Mouse (Mus musculus): ENCODE data around the gene Mok. TPM values are rescaled to one million over a fixed set of nuclear protein-coding genes. Genes with fewer than 3 reads are reported as not detected.

Gene Mok
- total RNA-seq, 4 experiments from 2014 or later: 0.35 to 0.52 TPM; not detected in 2

DNA sequence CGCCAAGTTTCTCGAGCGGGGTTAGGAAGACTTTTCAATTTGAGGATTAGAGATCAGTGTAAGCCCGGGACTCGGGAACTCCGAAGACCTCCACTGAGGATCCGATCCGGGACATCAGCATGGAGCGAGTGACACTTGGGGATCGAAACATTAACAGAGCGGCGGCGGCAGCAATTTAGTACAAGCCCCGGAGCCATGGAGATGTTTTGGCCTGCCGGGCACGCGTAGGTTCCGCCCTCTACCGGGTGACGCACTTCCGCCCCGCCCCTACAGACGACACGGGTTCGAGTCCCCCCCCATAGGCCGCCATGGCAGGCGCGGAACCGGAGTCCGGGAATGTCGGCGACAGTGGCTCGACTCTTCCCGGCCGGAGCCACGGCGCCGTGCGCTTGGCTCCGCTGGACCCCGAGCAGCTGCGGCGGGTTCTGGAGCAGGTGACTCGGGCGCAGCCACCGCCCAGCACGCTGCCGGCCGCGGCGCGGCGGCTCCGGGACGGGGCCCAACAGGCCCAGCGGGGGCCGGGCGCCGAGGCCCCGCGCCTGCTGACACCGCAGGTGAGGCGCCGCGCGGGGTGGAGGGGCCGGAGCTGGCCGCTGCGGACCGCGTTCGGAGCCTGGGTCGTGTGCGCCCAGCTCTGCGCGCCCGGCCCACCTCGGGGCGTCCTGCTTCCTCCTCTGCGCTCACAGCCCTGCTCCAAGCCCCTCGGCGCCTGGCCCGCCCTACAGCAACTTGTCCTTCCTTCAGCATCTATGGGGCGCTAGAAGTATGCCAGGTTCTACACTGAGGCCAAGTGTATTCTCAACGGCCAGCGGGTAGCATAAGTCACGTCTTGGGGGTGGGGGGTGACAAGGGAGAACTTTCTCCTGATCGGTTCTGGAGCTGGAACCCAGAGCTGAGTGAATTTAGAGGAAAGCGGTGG, 9.5 kb upstream of the Mok start, which contains the start of gene Zfp839:
Gene Zfp839 (plus strand): TSS at position 244 of the 919 bp plus-strand sequence.
- peak; percentile 76 to 79 for DNase-seq (ENCODE audit: low spot score in 2 of 2)

DNA sequence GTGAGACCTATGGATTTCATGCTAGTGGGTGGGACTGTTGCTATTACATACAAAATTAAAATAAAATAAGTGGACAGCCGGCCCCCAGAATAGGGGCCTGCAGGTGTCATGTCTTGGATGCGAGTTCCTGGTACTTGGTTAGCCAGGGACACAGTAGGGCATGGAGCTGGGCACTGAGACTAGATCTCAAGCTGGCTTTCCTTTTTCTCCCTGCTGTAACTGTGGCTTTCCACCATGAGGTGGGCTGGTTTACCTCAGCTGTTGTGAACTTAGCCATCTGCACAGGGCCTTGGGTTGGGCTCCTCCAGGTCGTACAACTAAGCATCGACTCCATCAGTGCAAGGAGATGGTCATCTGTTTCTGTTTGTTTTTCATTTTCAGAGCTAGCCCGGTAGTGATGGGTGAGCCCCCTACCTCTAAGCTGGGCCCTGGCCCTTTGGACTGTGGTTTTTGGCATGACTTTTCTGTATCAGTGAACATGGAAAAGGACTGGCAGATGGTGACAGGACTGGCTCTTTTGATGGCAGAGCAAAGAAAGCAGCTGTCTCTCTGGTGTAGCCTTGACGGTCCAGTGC, 5.5 kb upstream of the Mok start:
- no peak for DNase-seq (ENCODE audit: low spot score in 2 of 2)

DNA sequence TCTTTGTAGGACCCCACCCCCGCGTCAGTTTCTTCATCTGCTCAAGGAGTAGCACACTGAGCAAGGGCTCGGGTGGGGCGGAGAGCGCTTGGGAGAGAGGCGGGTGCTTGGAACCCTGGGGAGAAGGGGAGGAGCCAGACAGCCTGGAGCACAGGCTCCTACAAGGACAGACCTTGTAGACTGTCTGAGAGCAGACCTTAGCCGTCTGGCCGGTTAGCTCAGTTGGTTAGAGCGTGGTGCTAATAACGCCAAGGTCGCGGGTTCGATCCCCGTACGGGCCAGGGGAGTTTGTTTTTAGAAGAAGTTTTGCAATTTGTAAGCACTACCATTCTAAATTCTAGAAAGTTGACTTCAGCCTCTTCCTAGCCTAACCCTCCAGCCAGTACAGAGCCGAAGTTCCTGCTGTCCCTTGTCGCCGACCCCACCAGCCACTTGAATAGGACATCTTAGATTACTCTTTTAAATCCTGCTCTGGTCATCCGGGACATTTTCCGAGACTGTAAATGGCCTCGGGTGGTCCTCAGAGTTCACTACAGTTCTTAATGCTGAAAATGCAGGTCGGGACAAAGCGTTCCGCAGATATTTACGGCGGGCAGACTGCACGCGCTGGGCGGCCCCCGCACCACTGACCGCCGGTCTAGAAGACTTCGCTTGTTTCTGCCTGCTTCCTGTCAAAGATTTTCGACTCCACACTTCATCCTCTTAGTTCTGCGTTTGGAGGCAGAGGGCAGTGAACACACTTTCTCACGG, 4.6 kb upstream of the Mok start:
- DNase-seq (ENCODE audit: low spot score in 2 of 2): peak; percentile 89 to 91

DNA sequence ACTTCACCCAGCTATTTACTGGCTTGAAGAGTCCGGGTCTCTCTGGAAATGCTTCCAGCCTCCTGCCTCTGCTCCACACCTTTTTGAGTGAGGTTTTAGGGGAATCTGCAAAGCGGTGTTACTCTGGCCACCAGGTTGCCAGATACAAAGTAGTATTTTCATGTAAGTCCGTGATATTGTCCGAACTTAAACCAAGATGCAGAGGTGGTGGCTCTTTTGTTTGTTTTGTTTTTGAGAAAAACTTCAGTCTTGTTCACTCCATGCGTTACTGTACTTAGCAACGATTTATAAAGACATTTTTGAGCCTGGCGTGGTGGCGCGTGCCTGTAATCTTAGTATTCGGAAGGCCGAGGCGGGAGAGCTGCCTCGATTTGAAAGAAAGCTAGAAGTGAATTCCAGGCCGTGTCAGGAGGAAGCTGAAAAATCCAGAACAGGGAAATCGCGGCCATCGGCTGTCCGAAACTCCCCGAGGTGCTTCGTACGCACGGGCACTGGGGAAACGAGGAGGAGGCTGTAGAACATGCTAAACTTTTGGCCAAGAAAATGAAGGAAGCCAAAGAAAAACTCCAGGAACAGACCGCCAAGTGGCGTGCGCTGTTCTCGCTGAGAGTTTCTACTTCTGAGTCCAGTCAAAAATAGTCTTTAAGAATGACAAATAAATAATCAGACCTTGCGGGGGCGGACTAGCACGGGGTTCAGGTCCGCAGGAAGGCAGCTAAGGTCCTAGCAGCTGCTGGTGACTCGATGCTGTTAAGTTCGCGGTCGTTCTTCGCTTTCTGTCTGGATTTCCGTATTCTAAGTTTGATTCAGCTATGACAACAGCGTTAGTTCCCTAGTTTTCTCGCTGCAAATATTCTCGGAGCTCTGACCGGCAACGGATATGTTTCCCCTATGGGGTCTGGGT, 3.7 kb upstream of the Mok start:
- DNase-seq (ENCODE audit: low spot score in 2 of 2): no peak

DNA sequence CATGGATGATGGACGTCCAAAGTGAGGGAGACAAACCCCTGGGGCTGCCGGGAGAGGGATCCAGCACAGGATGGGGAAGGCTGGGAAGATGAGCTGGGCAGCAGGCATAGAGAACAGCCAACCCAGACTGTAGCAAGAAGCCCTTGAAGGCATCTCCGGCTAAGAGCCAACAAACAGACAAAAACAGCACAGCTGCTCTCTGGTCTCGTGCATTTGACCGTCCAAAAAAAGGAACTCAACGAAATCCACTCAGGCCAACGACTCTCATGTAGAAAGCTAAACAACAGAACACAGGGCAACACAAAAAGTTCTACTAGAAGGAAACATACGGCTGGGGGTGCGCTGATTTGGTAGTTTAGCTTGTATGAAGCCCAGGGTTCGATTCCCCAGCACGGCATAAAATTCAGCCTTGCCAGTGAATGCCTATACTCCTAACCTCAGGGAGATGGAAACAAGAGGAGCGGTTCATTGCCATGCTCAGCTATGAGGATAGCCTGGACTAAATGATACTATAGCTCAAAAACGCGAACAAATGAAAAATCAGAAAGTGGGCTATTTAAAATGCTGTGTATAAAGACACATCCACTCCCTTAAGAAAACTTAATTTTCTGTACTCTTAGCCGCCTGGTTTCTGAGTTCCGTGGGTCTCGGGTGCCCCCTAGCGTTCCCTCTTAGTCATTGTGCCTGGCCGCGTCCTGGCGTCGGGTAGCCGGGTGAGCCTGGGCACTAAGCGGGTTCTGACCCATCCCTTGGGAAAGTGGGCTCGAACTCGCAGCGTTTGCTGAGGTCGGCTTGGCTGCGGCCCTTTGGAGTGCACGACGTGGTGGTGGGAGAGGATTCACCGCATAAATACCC, 2.7 kb upstream of the Mok start:
- DNase-seq (ENCODE audit: low spot score in 2 of 2): peak; percentile 66 to 67

DNA sequence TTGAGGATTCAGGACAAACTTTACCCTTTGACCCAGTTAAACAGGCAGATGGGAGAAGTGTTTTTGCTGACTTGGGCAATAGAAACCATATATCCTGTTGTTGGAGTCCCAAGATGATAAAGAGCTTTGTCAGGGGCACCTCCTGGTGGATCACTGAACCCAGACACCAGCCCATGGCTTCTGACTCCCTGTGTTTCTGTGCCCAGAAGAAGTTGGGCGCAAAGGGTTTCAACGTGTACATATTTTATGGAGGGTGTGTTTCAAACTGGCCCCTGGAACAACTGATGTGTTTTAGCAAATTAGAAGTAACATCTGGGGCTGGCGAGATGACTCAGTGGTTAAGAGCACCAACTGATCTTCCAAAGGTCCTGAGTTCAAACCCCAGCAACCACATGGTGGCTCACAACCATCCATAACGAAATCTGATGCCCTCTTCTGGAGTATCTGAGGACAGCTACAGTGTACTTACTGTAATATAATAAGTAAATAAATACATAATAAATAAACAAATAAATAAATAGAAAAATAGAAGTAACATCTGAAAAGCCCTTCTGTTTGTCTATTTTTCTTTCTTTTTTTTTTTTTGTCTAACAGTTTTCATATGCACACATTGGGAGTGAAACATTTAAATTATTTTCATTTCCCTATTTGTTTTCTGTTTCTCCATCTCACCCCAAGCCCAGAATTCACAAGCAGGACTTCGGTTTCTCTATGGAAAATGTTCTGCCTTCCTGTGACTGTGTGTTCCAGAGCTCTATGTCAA, 1.2 kb upstream of the Mok start:
- no peak for DNase-seq (ENCODE audit: low spot score in 2 of 2)

DNA sequence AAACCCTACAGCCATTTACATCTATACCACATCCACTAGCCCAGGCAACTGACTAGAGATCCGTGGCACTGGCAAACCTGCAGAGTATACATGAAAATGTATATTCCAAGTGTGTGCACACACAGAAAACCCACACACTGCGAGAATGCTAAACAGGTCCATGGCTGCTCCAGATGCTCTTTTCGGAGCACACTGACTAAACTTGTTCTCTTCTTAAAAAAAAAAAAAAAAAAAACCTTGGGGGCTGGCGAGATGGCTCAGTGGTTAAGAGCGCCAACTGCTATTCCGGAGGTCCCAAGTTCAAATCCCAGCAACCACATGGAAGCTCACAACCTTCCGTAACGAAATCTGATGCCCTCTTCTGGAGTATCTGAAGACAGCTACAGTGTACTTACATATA, 2.9 kb downstream of the Mok start:
- DNase-seq (ENCODE audit: low spot score in 2 of 2): no peak

DNA sequence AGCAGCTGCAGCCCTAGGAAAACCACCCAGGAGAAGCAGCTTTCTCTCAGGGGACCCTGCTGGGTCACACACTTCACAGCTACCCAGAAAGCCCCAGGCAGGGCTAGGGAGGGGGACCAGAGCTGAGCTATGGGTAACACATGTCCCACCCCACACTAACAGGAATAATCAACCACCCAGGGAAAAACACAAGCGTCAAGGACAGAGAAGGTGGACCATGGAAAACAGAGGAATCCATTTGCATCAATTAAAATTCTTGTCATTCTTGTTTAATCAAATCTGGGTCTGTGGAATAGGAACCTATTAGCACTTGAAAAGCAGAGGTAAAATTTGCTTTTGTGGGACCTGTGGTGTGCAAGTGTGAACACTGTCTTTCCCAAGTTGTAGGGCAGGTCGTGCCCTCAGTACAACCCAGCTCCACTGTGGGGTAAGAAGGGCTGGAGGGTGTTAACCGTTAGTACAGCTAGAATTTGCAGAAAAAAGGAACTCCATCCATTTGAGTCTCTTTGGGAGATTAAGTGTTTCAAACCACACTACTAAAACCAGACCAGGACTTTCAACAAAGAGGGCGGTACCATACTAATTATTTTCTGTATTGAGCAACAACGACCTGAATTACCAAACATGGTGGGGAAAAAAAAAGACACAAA, 3.4 kb downstream of the Mok start:
- DNase-seq (ENCODE audit: low spot score in 2 of 2): no peak

DNA sequence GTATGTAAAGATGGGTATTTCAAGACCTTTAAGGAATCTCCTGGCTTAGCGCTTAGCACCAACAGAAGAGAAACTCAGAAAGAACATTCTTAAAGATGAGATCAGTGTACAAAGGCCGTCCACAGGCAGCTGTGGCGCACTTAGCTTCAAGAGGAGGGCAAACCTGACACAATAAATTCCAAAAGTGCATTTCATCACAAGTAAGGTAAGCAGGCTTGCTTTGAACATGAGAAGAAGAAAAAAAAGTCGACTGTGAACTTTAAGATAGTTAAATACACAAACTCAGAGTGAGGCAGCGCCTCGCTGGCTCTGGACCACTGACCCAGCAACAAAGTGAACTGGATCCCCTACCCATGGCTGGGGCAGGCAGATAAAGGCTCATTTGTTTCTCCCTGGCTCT, 4.0 kb downstream of the Mok start:
- no peak for DNase-seq (ENCODE audit: low spot score in 2 of 2)

DNA sequence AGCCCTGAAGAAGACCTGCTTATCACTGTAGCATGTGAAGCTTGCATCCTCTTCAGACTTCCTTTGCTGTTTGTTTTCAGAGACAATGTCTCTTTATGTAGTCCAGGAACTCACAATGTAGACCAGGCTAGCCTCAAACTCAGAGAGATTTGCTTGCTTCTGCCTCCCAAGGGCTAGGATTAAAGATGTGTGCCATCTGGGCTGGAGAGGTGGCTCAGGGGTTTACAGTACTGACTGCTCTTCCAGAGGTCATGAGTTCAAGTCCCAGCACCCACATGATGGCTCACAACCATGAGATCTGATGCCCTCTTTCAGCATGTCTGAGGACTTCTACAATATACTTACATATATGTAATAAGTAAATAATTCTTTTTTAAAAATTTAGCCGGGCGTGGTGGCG, 5.6 kb downstream of the Mok start:
- DNase-seq (ENCODE audit: low spot score in 2 of 2): no peak

DNA sequence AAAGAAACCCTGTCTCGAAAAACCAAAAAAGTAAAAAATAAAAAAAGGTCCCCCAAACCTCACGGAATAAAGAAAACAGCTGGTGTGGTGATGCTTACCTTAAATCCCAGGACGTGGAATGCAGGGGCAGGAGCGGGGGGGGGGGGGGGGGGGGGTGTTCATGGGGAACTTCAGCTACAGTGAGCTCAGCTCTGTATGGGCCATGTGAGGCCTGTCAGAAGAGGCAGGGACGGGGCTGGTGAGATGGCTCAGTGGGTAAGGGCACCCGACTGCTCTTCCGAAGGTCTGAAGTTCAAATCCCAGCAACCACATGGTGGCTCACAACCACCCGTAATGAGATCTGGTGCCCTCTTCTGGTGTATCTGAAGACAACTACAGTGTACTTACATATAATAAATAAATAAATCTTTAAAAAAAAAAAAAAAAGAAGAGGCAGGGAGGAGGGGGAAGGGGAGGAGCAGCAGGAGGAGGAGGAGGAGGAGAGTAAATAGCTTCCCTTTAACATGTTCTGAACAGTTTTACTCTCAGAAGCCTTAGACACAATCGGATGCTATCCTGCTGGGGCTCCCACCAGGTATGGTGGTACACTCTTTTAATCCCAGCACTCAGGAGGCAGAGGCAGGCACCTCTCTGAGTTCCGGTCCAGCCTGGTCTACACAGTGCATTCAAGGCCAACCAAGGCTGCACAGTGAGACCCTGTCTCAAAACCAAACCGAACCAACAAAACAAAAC, 10.3 kb downstream of the Mok start:
- no peak for DNase-seq (ENCODE audit: low spot score in 2 of 2)

DNA sequence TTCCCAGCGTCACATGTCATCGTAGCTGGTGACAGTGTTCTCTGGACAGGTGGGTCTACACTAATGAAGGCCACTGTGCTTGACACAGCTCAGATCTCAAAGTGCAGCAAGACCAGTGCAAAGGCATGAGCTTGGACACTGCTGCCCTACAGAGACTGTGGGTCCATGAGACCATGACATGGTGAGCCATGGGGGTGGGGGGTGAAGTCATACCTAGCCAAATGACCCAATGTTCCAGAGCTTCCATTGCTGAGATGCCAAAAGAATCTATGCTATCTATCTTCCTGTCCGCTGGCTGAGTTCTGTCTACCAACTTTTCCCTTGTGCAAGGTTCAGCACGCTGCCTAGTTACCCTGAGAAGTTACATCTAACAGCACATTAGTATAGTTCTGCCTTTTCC, 11.8 kb downstream of the Mok start:
- no peak for DNase-seq (ENCODE audit: low spot score in 2 of 2)

DNA sequence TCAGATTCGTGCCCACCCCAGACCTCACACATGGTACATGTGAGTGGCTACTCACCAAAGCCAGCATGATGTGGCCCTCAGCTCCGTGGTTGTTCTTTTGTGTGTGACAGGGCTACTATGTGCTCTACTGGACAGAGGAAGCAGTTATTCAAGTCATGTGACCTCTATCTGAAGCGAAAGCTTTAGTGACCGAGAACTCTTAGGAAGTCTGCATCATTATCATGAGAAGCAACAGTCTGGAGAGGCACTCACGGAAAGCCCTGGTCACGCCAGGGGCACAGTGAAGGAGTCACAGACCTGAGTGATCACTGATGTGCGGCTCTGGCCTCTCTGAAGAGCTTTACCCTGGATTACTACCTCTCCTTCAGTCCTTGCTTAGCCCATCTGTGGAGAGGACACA, 18.4 kb downstream of the Mok start:
- DNase-seq (ENCODE audit: low spot score in 2 of 2): no peak

DNA sequence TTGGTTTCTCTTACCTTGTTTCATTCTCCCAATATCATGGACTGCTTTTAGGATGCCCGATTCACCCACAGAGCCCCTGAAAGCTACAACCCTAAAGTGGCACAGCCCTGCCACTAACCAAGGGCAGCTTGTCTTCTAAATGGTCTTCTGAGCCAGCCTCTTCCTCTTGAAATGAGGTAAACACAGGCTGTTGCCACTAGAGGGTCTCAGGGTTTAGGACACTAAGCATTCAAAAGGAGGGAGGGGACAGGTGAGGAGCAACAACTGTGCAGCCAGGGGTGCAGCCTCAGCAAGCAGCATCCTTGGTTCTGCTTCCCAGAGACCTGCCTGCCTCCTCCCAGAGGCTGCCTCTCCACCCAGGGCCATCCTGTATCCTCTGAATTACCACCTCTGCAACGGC, 19.0 kb downstream of the Mok start:
- DNase-seq (ENCODE audit: low spot score in 2 of 2): no peak

DNA sequence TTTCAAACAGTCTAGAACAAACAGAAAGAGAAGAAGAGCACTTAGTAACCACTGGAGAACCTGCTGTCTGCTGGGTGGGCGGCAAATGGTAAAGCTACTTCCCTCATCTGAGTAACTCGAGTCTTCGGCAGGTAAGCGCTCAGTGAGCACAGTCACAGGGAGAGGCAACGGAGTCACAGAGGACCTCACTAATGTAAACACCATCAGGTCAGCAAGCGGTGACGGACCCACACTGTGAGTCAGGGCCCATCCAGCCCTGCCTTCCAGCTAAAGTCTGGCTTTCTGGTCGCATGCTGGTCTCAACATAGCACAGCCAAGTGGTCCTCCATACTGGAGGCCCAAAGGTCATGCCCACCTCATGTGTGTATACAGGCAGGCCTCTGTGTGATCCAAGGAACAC, 21.4 kb downstream of the Mok start:
- no peak for DNase-seq (ENCODE audit: low spot score in 2 of 2)

DNA sequence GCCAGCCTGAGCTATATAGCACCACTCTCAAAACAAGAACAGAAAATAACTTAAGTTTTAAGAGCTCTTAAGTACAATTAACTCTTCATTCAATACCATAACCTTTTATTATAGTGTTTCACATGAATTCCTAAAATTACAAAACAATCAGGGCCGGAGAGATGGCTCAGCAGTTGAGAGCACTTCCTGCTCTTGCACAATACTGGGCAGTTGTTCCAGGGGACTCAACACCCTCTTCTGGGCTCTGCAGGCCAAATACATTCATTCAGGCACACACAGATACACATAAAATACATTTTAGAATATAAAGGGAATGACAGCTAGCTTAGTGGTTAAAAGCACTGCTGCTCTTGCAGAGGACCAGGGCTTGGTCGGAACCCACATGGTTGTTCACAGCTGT, 23.9 kb downstream of the Mok start:
- no peak for DNase-seq (ENCODE audit: low spot score in 2 of 2)

DNA sequence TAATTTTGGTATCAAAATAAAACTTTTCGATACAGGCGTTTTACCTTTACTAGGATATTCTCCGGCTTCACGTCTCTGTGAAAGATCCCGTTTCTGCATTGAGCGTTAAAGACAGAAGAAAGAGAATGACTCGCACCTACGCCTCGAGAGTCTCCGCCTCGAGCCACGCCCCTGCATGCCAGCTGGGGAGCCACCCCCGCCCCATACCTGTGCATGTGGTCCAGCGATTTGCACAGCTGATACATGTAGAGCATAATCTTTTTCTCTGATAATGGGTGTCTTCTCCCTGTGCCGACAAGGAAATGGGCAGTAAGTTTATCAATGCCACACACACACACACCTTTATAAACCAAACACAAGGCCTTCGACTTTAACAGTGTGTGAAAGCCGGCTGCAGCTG, 25.8 kb downstream of the Mok start:
- no peak for DNase-seq (ENCODE audit: low spot score in 2 of 2)

DNA sequence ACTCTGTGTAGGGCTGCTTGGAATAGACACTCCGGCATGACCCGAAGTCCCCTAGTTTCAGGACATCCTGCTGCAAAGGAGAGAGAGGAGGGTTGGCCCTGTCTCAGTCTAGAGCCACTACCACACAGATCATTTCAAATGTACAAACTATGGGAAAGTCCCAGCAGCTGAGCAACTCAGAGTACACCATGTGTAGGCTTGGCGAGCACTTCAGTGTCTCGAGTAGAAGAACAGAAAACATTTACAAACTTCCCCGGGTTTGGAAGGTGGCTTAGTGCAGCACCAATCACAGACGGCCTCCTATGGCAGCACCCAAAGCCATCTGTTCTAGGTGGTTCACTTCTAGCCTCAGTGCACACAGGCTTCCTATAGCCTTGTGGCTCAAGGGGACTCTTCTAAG, 27.1 kb downstream of the Mok start:
- no peak for DNase-seq (ENCODE audit: low spot score in 2 of 2)
